Mouse (Mus musculus) forelimb bud, embryonic 11.5 days (tissue): ENCODE measurements at regions not wholly inside any gene's neighbourhood (a gene's known extent, or its start where the extent isn't known, plus 50 kb on each side); places are given as distances from the start of the nearest gene placed in this dataset.

ENCODE experiments used
- DNase-seq: peaks from one replicate; pipeline ENCODE4 v3.0.0-alpha.2; 2012; ENCODE audit warnings: low read depth, low spot score

- DNase-seq: peak; percentile 19
These were observed 147.2 kb downstream of the Nr2f2 start for GRCm38 (mm10) chr7:70219310-70219709.

- no peak for DNase-seq
These were observed 149.4 kb downstream of the Nr2f2 start for GRCm38 (mm10) chr7:70217137-70217536.

- no peak for DNase-seq
These were observed 152.5 kb downstream of the Nr2f2 start for GRCm38 (mm10) chr7:70213970-70214520.

GRCm38 (mm10) chr7:70205900-70206299 is 160.6 kb downstream of the Nr2f2 start:
- no peak for DNase-seq

- peak; percentile 59 for DNase-seq
These were observed 166.3 kb downstream of the Nr2f2 start for GRCm38 (mm10) chr7:70200188-70200587.

GRCm38 (mm10) chr7:70178956-70179355 is 187.6 kb downstream of the Nr2f2 start:
- no peak for DNase-seq

- no peak for DNase-seq
These were observed 188.5 kb downstream of the Nr2f2 start for GRCm38 (mm10) chr7:70178006-70178405.

- DNase-seq: no peak
These were observed 189.8 kb downstream of the Nr2f2 start for GRCm38 (mm10) chr7:70176686-70177259.

GRCm38 (mm10) chr7:70176086-70176485 is 190.4 kb downstream of the Nr2f2 start:
- no peak for DNase-seq

GRCm38 (mm10) chr7:70172431-70172830 is 194.1 kb downstream of the Nr2f2 start:
- no peak for DNase-seq

GRCm38 (mm10) chr7:70171456-70171855 is 195.1 kb downstream of the Nr2f2 start:
- no peak for DNase-seq

- no peak for DNase-seq
These were observed 198.5 kb downstream of the Nr2f2 start for GRCm38 (mm10) chr7:70168080-70168479.

GRCm38 (mm10) chr7:70166081-70166480 is 200.5 kb downstream of the Nr2f2 start:
- DNase-seq: no peak

GRCm38 (mm10) chr7:70165501-70165900 is 201.0 kb downstream of the Nr2f2 start:
- DNase-seq: no peak

- DNase-seq: no peak
These were observed 201.8 kb downstream of the Nr2f2 start for GRCm38 (mm10) chr7:70164691-70165193.

GRCm38 (mm10) chr7:70158531-70158930 is 208.0 kb downstream of the Nr2f2 start:
- DNase-seq: peak; percentile 14

GRCm38 (mm10) chr7:70144726-70145271 is 221.7 kb downstream of the Nr2f2 start:
- no peak for DNase-seq

- no peak for DNase-seq
These were observed 229.7 kb downstream of the Nr2f2 start for GRCm38 (mm10) chr7:70136837-70137236.

GRCm38 (mm10) chr7:70135416-70135815 is 231.1 kb downstream of the Nr2f2 start:
- no peak for DNase-seq

GRCm38 (mm10) chr7:70129963-70130362 is 236.6 kb downstream of the Nr2f2 start:
- no peak for DNase-seq

GRCm38 (mm10) chr7:70122818-70123217 is 243.7 kb downstream of the Nr2f2 start:
- no peak for DNase-seq

- DNase-seq: no peak
These were observed 247.0 kb downstream of the Nr2f2 start for GRCm38 (mm10) chr7:70119517-70119916.

- no peak for DNase-seq
These were observed 247.6 kb downstream of the Nr2f2 start for GRCm38 (mm10) chr7:70118971-70119370.
